Mouse (Mus musculus): Measurements from ENCODE around the gene Atp8b4.

GRCm38 (mm10) chr2:126450210-126450936, 50.1 kb downstream of the Atp8b4 start:
- TF ChIP-seq CTCF (IDR thresholded peaks at IDR 0.05; ENCODE audit: extremely low read depth, insufficient read depth, low read length) (no peak), POLR2A (IDR thresholded peaks at IDR 0.05; ENCODE audit: extremely low read depth, insufficient read depth, low read length) (no peak)
